Mouse (Mus musculus): Measurements from ENCODE around the gene Gm42742. TPM values are rescaled to one million over a fixed set of nuclear protein-coding genes. Genes with fewer than 3 reads are reported as not detected.

The Gm42742 gene
- polyA plus RNA-seq, 1 experiment from 2014 or later, result 66.8 TPM

Small RNAs within 50 kb of the gene (microRNA-seq; reads per million reads assigned to microRNA genes)
- not detected for gene Gm44343

Other genes starting within 250 kb of the Gm42742 start
- 125 and 126 TPM in 2 replicates for gene Ypel3, start 244.1 kb downstream of the Gm42742 start, polyA plus RNA-seq (2016; fragmentation: Nextera tagmentation; extraction: Ambion mirVana)
- 0.64 and 0.65 TPM in 2 replicates for gene Tbx6, start 239.6 kb downstream of the Gm42742 start, polyA plus RNA-seq (2016; fragmentation: Nextera tagmentation; extraction: Ambion mirVana)
- 315 and 323 TPM in 2 replicates for gene Ppp4c, start 228.6 kb downstream of the Gm42742 start, polyA plus RNA-seq (2016; fragmentation: Nextera tagmentation; extraction: Ambion mirVana)
- gene Fam57b, start 223.4 kb downstream of the Gm42742 start, polyA plus RNA-seq (2016; fragmentation: Nextera tagmentation; extraction: Ambion mirVana), result 19.3 and 20.0 TPM in 2 replicates
- gene 4930451I11Rik, start 189.5 kb downstream of the Gm42742 start, polyA plus RNA-seq (2016; fragmentation: Nextera tagmentation; extraction: Ambion mirVana), result not detected in 2 replicates
- gene Doc2a, start 173.7 kb downstream of the Gm42742 start, polyA plus RNA-seq (2016; fragmentation: Nextera tagmentation; extraction: Ambion mirVana), result 6.3 and 7.7 TPM in 2 replicates
- gene Hirip3, start 159.1 kb downstream of the Gm42742 start, polyA plus RNA-seq (2016; fragmentation: Nextera tagmentation; extraction: Ambion mirVana), result 43.1 and 51.6 TPM in 2 replicates
- 90.9 and 96.0 TPM in 2 replicates for gene Ino80e, start 158.7 kb downstream of the Gm42742 start, polyA plus RNA-seq (2016; fragmentation: Nextera tagmentation; extraction: Ambion mirVana)
- gene Taok2, start 136.4 kb downstream of the Gm42742 start, polyA plus RNA-seq (2016; fragmentation: Nextera tagmentation; extraction: Ambion mirVana), result 68.3 and 71.0 TPM in 2 replicates
- gene Tmem219, start 98.2 kb downstream of the Gm42742 start, polyA plus RNA-seq (2016; fragmentation: Nextera tagmentation; extraction: Ambion mirVana), result 32.7 and 36.5 TPM in 2 replicates
- 50.5 and 53.7 TPM in 2 replicates for gene Kctd13, start 92.2 kb downstream of the Gm42742 start, polyA plus RNA-seq (2016; fragmentation: Nextera tagmentation; extraction: Ambion mirVana)
- 1.6 and 2.7 TPM in 2 replicates for gene Asphd1, start 71.5 kb downstream of the Gm42742 start, polyA plus RNA-seq (2016; fragmentation: Nextera tagmentation; extraction: Ambion mirVana)
- 13.8 and 16.9 TPM in 2 replicates for gene Sez6l2, start 70.5 kb downstream of the Gm42742 start, polyA plus RNA-seq (2016; fragmentation: Nextera tagmentation; extraction: Ambion mirVana)
- 81.1 and 87.2 TPM in 2 replicates for gene Cdipt, start 45.2 kb downstream of the Gm42742 start, polyA plus RNA-seq (2016; fragmentation: Nextera tagmentation; extraction: Ambion mirVana)
- 1.0 and 1.3 TPM in 2 replicates for gene Cdiptos, start 45.0 kb downstream of the Gm42742 start, polyA plus RNA-seq (2016; fragmentation: Nextera tagmentation; extraction: Ambion mirVana)
- gene Mvp, start 6.5 kb downstream of the Gm42742 start, polyA plus RNA-seq (2016; fragmentation: Nextera tagmentation; extraction: Ambion mirVana), result 5.0 and 5.8 TPM in 2 replicates
- 0.32 and 0.39 TPM in 2 replicates for gene Pagr1b, start 4.6 kb downstream of the Gm42742 start, polyA plus RNA-seq (2016; fragmentation: Nextera tagmentation; extraction: Ambion mirVana)
- gene Pagr1a, start 3.7 kb downstream of the Gm42742 start, polyA plus RNA-seq (2016; fragmentation: Nextera tagmentation; extraction: Ambion mirVana), result 53.1 and 65.0 TPM in 2 replicates
- 4.3 and 5.5 TPM in 2 replicates for gene Prrt2, start 114 bp upstream of the Gm42742 start, polyA plus RNA-seq (2016; fragmentation: Nextera tagmentation; extraction: Ambion mirVana)
- gene Maz, start 5.9 kb upstream of the Gm42742 start, polyA plus RNA-seq (2016; fragmentation: Nextera tagmentation; extraction: Ambion mirVana), result 118 and 133 TPM in 2 replicates
- gene Kif22, start 21.4 kb upstream of the Gm42742 start, polyA plus RNA-seq (2016; fragmentation: Nextera tagmentation; extraction: Ambion mirVana), result 129 and 136 TPM in 2 replicates
- not detected in 2 replicates for gene Zg16, start 66.2 kb upstream of the Gm42742 start, polyA plus RNA-seq (2016; fragmentation: Nextera tagmentation; extraction: Ambion mirVana)
- 1.1 and 1.5 TPM in 2 replicates for gene AI467606, start 70.3 kb upstream of the Gm42742 start, polyA plus RNA-seq (2016; fragmentation: Nextera tagmentation; extraction: Ambion mirVana)
- gene Qprt, start 101.1 kb upstream of the Gm42742 start, polyA plus RNA-seq (2016; fragmentation: Nextera tagmentation; extraction: Ambion mirVana), result 2.5 and 4.2 TPM in 2 replicates
- 0.10 and 0.13 TPM in 2 replicates for gene Spn, start 116.7 kb upstream of the Gm42742 start, polyA plus RNA-seq (2016; fragmentation: Nextera tagmentation; extraction: Ambion mirVana)
- gene Cd2bp2, start 175.0 kb upstream of the Gm42742 start, polyA plus RNA-seq (2016; fragmentation: Nextera tagmentation; extraction: Ambion mirVana), result 98.9 and 103 TPM in 2 replicates
- gene Tbc1d10b, start 187.4 kb upstream of the Gm42742 start, polyA plus RNA-seq (2016; fragmentation: Nextera tagmentation; extraction: Ambion mirVana), result 42.9 and 44.4 TPM in 2 replicates
- gene Mylpf, start 187.8 kb upstream of the Gm42742 start, polyA plus RNA-seq (2016; fragmentation: Nextera tagmentation; extraction: Ambion mirVana), result 12.6 and 13.1 TPM in 2 replicates
- gene Zfp553, start 212.0 kb upstream of the Gm42742 start, polyA plus RNA-seq (2016; fragmentation: Nextera tagmentation; extraction: Ambion mirVana), result 79.4 and 82.0 TPM in 2 replicates
- 38.6 and 41.1 TPM in 2 replicates for gene Sept1, start 212.0 kb upstream of the Gm42742 start, polyA plus RNA-seq (2016; fragmentation: Nextera tagmentation; extraction: Ambion mirVana)
- gene Zfp771, start 223.2 kb upstream of the Gm42742 start, polyA plus RNA-seq (2016; fragmentation: Nextera tagmentation; extraction: Ambion mirVana), result 55.0 and 62.0 TPM in 2 replicates
- gene Dctpp1, start 239.6 kb upstream of the Gm42742 start, polyA plus RNA-seq (2016; fragmentation: Nextera tagmentation; extraction: Ambion mirVana), result 165 and 174 TPM in 2 replicates